Mouse (Mus musculus) spleen, adult 2 months (tissue): ENCODE results near the gene Pdpk1. TPM values are rescaled to one million over a fixed set of nuclear protein-coding genes. Genes with fewer than 3 reads are reported as not detected.

Experiments
- DNase-seq, 2 experiments: peaks; one replicate each; pipeline versions ENCODE4 v3.0.0 to v3.0.0-alpha.2; 2012 to 2021; ENCODE audit warnings: low spot score in 2 of 2, low read depth in 1 of 2
- H3K27ac ChIP-seq: fragments of 200-500 bp; 2 replicates; pipeline ENCODE4 v1.5.1; 2012; ENCODE audit warnings: low read length, inconsistent platforms; ENCODE audit not compliant: insufficient read depth
- H3K27me3 ChIP-seq: fragments of 200-500 bp; 2 replicates; pipeline ENCODE4 v1.6.1; 2012; ENCODE audit warnings: mild to moderate bottlenecking, moderate library complexity, low read length, inconsistent platforms; ENCODE audit not compliant: control insufficient read depth, insufficient read depth
- H3K36me3 ChIP-seq: fragments of 200-500 bp; 2 replicates; pipeline ENCODE4 v1.6.1; 2012; ENCODE audit warnings: mild to moderate bottlenecking, low read length, inconsistent platforms; ENCODE audit not compliant: control insufficient read depth, insufficient read depth
- H3K4me1 ChIP-seq: fragments of 200-500 bp; 2 replicates; pipeline ENCODE4 v1.6.1; 2011; ENCODE audit warnings: inconsistent platforms; ENCODE audit not compliant: control insufficient read depth, insufficient read depth, insufficient read length
- H3K4me3 ChIP-seq: fragments of 200-500 bp; 2 replicates; pipeline ENCODE4 v1.5.1; 2011; ENCODE audit warnings: mild to moderate bottlenecking, inconsistent platforms; ENCODE audit not compliant: insufficient read depth, insufficient read length; ENCODE audit errors: extremely low read depth
- CTCF ChIP-seq: fragments of 200-500 bp; IDR thresholded peaks from 2 replicates; pipeline ENCODE4 v1.5.1; 2011; ENCODE audit warnings: mild to moderate bottlenecking, inconsistent platforms; ENCODE audit not compliant: insufficient read depth, insufficient read length, insufficient replicate concordance; ENCODE audit errors: extremely low read depth
- POLR2A ChIP-seq: fragments of 200-500 bp; IDR thresholded peaks from 2 replicates; pipeline ENCODE4 v1.6.1; 2011; ENCODE audit warnings: low read depth, low read length, inconsistent platforms
- WGBS: fragments of 180-500 bp; shearing (Covaris S2); methylation state at CpG from one replicate; pipeline ENCODE4 v1.1.7; 2018; 5-methylcytosine and 5-hydroxymethylcytosine counted together
- polyA plus RNA-seq: library from polyadenylated mRNA; depleted of rRNA; stranded (reverse); fragments of >200 nt; gene quantifications from 2 replicates; pipeline ENCODE4 v1.2.3, GENCODE M21; 2012

Gene Pdpk1
- polyA plus RNA-seq, 1 experiment, result 12.4 TPM

- Histone ChIP-seq H3K4me3 (no peak overlapping the region), H3K4me1 (no peaks in the 10 kb centered on the region), H3K27me3 (no peaks in the 10 kb centered on the region), H3K36me3 (peaks cover 3% of the 10 kb centered on the region), H3K27ac (no peak overlapping the region)
- 96% methylated on average over 9 of the region's 9 CpGs for WGBS
- TF ChIP-seq CTCF, result no peak
- no peak for TF ChIP-seq POLR2A
- no peak for DNase-seq
Measured at GRCm38 (mm10) chr17:24155742-24156141, 5.0 kb upstream of the Pdpk1 start.

- H3K36me3 ChIP-seq, result peaks cover 3% of the 10 kb centered on the region
- no peaks in the 10 kb centered on the region for H3K4me1 ChIP-seq
- TF ChIP-seq CTCF (no peak), POLR2A (no peak)
- WGBS, result 75% methylated on average over 3 of the region's 3 CpGs
- H3K27me3 ChIP-seq, result no peaks in the 10 kb centered on the region
- H3K27ac ChIP-seq, result no peak overlapping the region
- H3K4me3 ChIP-seq, result no peak overlapping the region
- DNase-seq, result no peak
Measured at GRCm38 (mm10) chr17:24154463-24154862, 3.7 kb upstream of the Pdpk1 start.

- no peaks in the 10 kb centered on the region for H3K4me1 ChIP-seq
- peak; percentile 66 to 75 for DNase-seq
- peaks cover 1% of the 10 kb centered on the region for H3K36me3 ChIP-seq
- peak; percentile 90 for TF ChIP-seq CTCF
- no peak for TF ChIP-seq POLR2A
- no peaks in the 10 kb centered on the region for H3K27me3 ChIP-seq
- H3K27ac ChIP-seq, result no peak overlapping the region
- H3K4me3 ChIP-seq, result peak overlapping the region; percentile 43
- WGBS, result under 1% methylated on average over 26 of the region's 26 CpGs
Measured at GRCm38 (mm10) chr17:24151890-24152563, 1.3 kb upstream of the Pdpk1 start.

GRCm38 (mm10) chr17:24151382-24151781 is 658 bp upstream of the Pdpk1 start:
- 21% methylated on average over 7 of the region's 7 CpGs for WGBS
- Histone ChIP-seq H3K4me1 (no peaks in the 10 kb centered on the region), H3K27me3 (no peaks in the 10 kb centered on the region), H3K4me3 (no peak overlapping the region), H3K36me3 (peaks cover 1% of the 10 kb centered on the region), H3K27ac (no peak overlapping the region)
- no peak for DNase-seq
- TF ChIP-seq POLR2A, result no peak
- no peak for TF ChIP-seq CTCF

GRCm38 (mm10) chr17:24149421-24149820 is 1.3 kb downstream of the Pdpk1 start:
- TF ChIP-seq CTCF (no peak), POLR2A (no peak)
- 92% methylated on average over 7 of the region's 7 CpGs for WGBS
- H3K36me3 ChIP-seq, result no peaks in the 10 kb centered on the region

GRCm38 (mm10) chr17:24142897-24143296 is 7.8 kb downstream of the Pdpk1 start:
- no peak overlapping the region for H3K4me3 ChIP-seq
- TF ChIP-seq POLR2A (no peak), CTCF (no peak)
- peaks cover 8% of the 10 kb centered on the region for H3K4me1 ChIP-seq
- no peaks in the 10 kb centered on the region for H3K36me3 ChIP-seq
- no peak for DNase-seq
- 71% methylated on average over 2 of the region's 2 CpGs for WGBS
- H3K27me3 ChIP-seq, result no peaks in the 10 kb centered on the region
- no peak overlapping the region for H3K27ac ChIP-seq

More at GRCm38 (mm10) chr17:24149421-24149820, 1.3 kb downstream of the Pdpk1 start:
- no peaks in the 10 kb centered on the region for H3K27me3 ChIP-seq
- DNase-seq, result no peak
- H3K4me1 ChIP-seq, result no peaks in the 10 kb centered on the region
- no peak overlapping the region for H3K4me3 ChIP-seq
- H3K27ac ChIP-seq, result no peak overlapping the region

GRCm38 (mm10) chr17:24141425-24141920 is 9.3 kb downstream of the Pdpk1 start:
- H3K4me3 ChIP-seq, result peak overlapping the region; percentile 94
- H3K36me3 ChIP-seq, result no peaks in the 10 kb centered on the region
- TF ChIP-seq POLR2A, result peak; percentile 41
- no peak for TF ChIP-seq CTCF
- H3K27me3 ChIP-seq, result no peaks in the 10 kb centered on the region
- under 1% methylated on average over 44 of the region's 57 CpGs for WGBS
- peaks cover 11% of the 10 kb centered on the region for H3K4me1 ChIP-seq
- peak; percentile 94 to 96 for DNase-seq
- H3K27ac ChIP-seq, result peak overlapping the region; percentile 87
